Mouse (Mus musculus): ENCODE measurements at regions not wholly inside any gene's neighbourhood (a gene's known extent, or its start where the extent isn't known, plus 50 kb on each side); places are given as distances from the start of the nearest gene placed in this dataset.

GRCm38 (mm10) chr4:39071532-39071931 is 378.6 kb upstream of the 1700009N14Rik start:
- in situ Hi-C loops (cut with MboI; ENCODE audit: low pct_ligation_motif_present, low pct_unique_long_range_greater_than_20kb, low sequenced_read_pairs): no loop called here
- H3K9me3 ChIP-seq (replicated peaks; ENCODE audit: low read length): peaks cover 12% of the 10 kb centered on the region
- no peaks in the 10 kb centered on the region for H3K79me2 ChIP-seq (replicated peaks; ENCODE audit: control insufficient read depth, extremely low read depth, insufficient read depth, poor library complexity, severe bottlenecking)
- dilution Hi-C loops (cut with MboI; ENCODE audit: extremely low pct_ligation_motif_present, extremely low pct_unique_long_range_greater_than_20kb, low sequenced_read_pairs): no loop called here
- DNase-seq (ENCODE audit: extremely low read depth): no peak
- H3K4me1 ChIP-seq (ENCODE audit: control insufficient read depth in 1 of 2, insufficient read depth in 2 of 2): no peaks in the 10 kb centered on the region
- H3K27ac ChIP-seq (ENCODE audit: insufficient read depth, low read depth): no peak overlapping the region
- H3K27me3 ChIP-seq (replicated peaks): no peaks in the 10 kb centered on the region
- H3K9ac ChIP-seq (ENCODE audit: insufficient read depth, low read depth): no peak overlapping the region
- no peaks in the 10 kb centered on the region for H3K36me3 ChIP-seq (replicated peaks in 1 of 2; ENCODE audit: control insufficient read depth in 1 of 2, insufficient read depth in 1 of 2, low read length in 1 of 2)
- no peak overlapping the region for H3K4me2 ChIP-seq (ENCODE audit: insufficient read depth, low read depth, poor library complexity, severe bottlenecking)
- no peak overlapping the region for H3K4me3 ChIP-seq (replicated peaks in 1 of 3; ENCODE audit: low read depth in 2 of 3, low read length in 2 of 3, poor library complexity in 1 of 3)
- TF ChIP-seq UBTF (IDR thresholded peaks at IDR 0.05; ENCODE audit: low read depth, low read length) (no peak), PAX5 (IDR thresholded peaks at IDR 0.05; ENCODE audit: low read length) (no peak), MAFK (IDR thresholded peaks at IDR 0.05; ENCODE audit: insufficient replicate concordance, low read length) (peak; percentile 98), NELFE (IDR thresholded peaks at IDR 0.05; ENCODE audit: low read depth, low read length) (no peak)

GRCm38 (mm10) chr4:39088284-39088683 is 361.8 kb upstream of the 1700009N14Rik start:
- TF ChIP-seq USF1 (IDR thresholded peaks at IDR 0.05; ENCODE audit: low read depth, low read length) (no peak), POLR2A (IDR thresholded peaks at IDR 0.05; ENCODE audit: low read depth, low read length) (no peak), HCFC1 (IDR thresholded peaks at IDR 0.05; ENCODE audit: low read depth, low read length) (no peak), ZMIZ1 (IDR thresholded peaks at IDR 0.05; ENCODE audit: low read depth, low read length) (no peak), TBP (conservative IDR thresholded peaks at IDR 0.05; ENCODE audit: low read depth, low read length) (no peak), CHD1 (IDR thresholded peaks at IDR 0.05; ENCODE audit: low read depth, low read length) (no peak), BHLHE40 (IDR thresholded peaks at IDR 0.05; ENCODE audit: low read depth, low read length) (no peak), CHD2 (IDR thresholded peaks at IDR 0.05; ENCODE audit: low read length) (no peak), MYC (IDR thresholded peaks at IDR 0.05; ENCODE audit: low read depth, low read length) (no peak), SIN3A (IDR thresholded peaks at IDR 0.05; ENCODE audit: low read length) (no peak), POLR2AphosphoS2 (IDR thresholded peaks at IDR 0.05; ENCODE audit: low read depth, low read length) (no peak)

GRCm38 (mm10) chr4:39109184-39109583 is 340.9 kb upstream of the 1700009N14Rik start:
- H3K4me3 ChIP-seq (replicated peaks in 1 of 3; ENCODE audit: low read depth in 2 of 3, low read length in 2 of 3, poor library complexity in 1 of 3): no peak overlapping the region
- no peaks in the 10 kb centered on the region for H3K27me3 ChIP-seq (replicated peaks)
- H3K4me2 ChIP-seq (ENCODE audit: insufficient read depth, low read depth, poor library complexity, severe bottlenecking): no peak overlapping the region
- H3K36me3 ChIP-seq (replicated peaks in 1 of 2; ENCODE audit: control insufficient read depth in 1 of 2, insufficient read depth in 1 of 2, low read length in 1 of 2): no peaks in the 10 kb centered on the region
- no peak for DNase-seq (ENCODE audit: extremely low read depth)
- no peak overlapping the region for H3K27ac ChIP-seq (ENCODE audit: insufficient read depth, low read depth)
- TF ChIP-seq MAZ (IDR thresholded peaks at IDR 0.05; ENCODE audit: low read depth, low read length) (no peak), ZMIZ1 (IDR thresholded peaks at IDR 0.05; ENCODE audit: low read depth, low read length) (no peak), SIN3A (IDR thresholded peaks at IDR 0.05; ENCODE audit: low read length) (no peak), ZC3H11A (IDR thresholded peaks at IDR 0.05; ENCODE audit: low read depth, low read length) (no peak), NRF1 (IDR thresholded peaks at IDR 0.05; ENCODE audit: low read depth, low read length) (no peak), USF1 (IDR thresholded peaks at IDR 0.05; ENCODE audit: low read depth, low read length) (no peak), HCFC1 (IDR thresholded peaks at IDR 0.05; ENCODE audit: low read depth, low read length) (no peak), CHD2 (IDR thresholded peaks at IDR 0.05; ENCODE audit: low read length) (no peak), NELFE (IDR thresholded peaks at IDR 0.05; ENCODE audit: low read depth, low read length) (no peak), UBTF (IDR thresholded peaks at IDR 0.05; ENCODE audit: low read depth, low read length) (no peak), IRF4 (IDR thresholded peaks at IDR 0.05; ENCODE audit: low read depth, low read length) (no peak), MAFK (IDR thresholded peaks at IDR 0.05; ENCODE audit: insufficient replicate concordance, low read length) (no peak)
- H3K79me2 ChIP-seq (replicated peaks; ENCODE audit: control insufficient read depth, extremely low read depth, insufficient read depth, poor library complexity, severe bottlenecking): no peaks in the 10 kb centered on the region
- H3K9me3 ChIP-seq (replicated peaks; ENCODE audit: low read length): peaks cover 6% of the 10 kb centered on the region
- in situ Hi-C loops (cut with MboI; ENCODE audit: low pct_ligation_motif_present, low pct_unique_long_range_greater_than_20kb, low sequenced_read_pairs): no loop called here
- dilution Hi-C loops (cut with MboI; ENCODE audit: extremely low pct_ligation_motif_present, extremely low pct_unique_long_range_greater_than_20kb, low sequenced_read_pairs): no loop called here
- H3K4me1 ChIP-seq (ENCODE audit: control insufficient read depth in 1 of 2, insufficient read depth in 2 of 2): no peaks in the 10 kb centered on the region
- H3K9ac ChIP-seq (ENCODE audit: insufficient read depth, low read depth): no peak overlapping the region

More at GRCm38 (mm10) chr4:39088284-39088683, 361.8 kb upstream of the 1700009N14Rik start:
- H3K4me2 ChIP-seq (ENCODE audit: insufficient read depth, low read depth, poor library complexity, severe bottlenecking): no peak overlapping the region
- in situ Hi-C loops (cut with MboI; ENCODE audit: low pct_ligation_motif_present, low pct_unique_long_range_greater_than_20kb, low sequenced_read_pairs) (no loop called here), dilution Hi-C loops (cut with MboI; ENCODE audit: extremely low pct_ligation_motif_present, extremely low pct_unique_long_range_greater_than_20kb, low sequenced_read_pairs) (no loop called here)
- H3K36me3 ChIP-seq (replicated peaks in 1 of 2; ENCODE audit: control insufficient read depth in 1 of 2, insufficient read depth in 1 of 2, low read length in 1 of 2): no peaks in the 10 kb centered on the region
- H3K9ac ChIP-seq (ENCODE audit: insufficient read depth, low read depth): no peak overlapping the region
- no peaks in the 10 kb centered on the region for H3K79me2 ChIP-seq (replicated peaks; ENCODE audit: control insufficient read depth, extremely low read depth, insufficient read depth, poor library complexity, severe bottlenecking)
- no peaks in the 10 kb centered on the region for H3K27me3 ChIP-seq (replicated peaks)
- no peaks in the 10 kb centered on the region for H3K4me1 ChIP-seq (ENCODE audit: control insufficient read depth in 1 of 2, insufficient read depth in 2 of 2)
- no peak overlapping the region for H3K27ac ChIP-seq (ENCODE audit: insufficient read depth, low read depth)
- no peak for DNase-seq (ENCODE audit: extremely low read depth)
- H3K4me3 ChIP-seq (replicated peaks in 1 of 3; ENCODE audit: low read depth in 2 of 3, low read length in 2 of 3, poor library complexity in 1 of 3): no peak overlapping the region
- peaks cover 32% of the 10 kb centered on the region for H3K9me3 ChIP-seq (replicated peaks; ENCODE audit: low read length)

Measured in CH12.LX (cell line).